Mouse (Mus musculus) CH12.LX (cell line): ENCODE data around the gene Creb5. TPM values are rescaled to one million over a fixed set of nuclear protein-coding genes. Genes with fewer than 3 reads are reported as not detected.

Source experiments
- DNase-seq: peaks from one replicate; pipeline ENCODE4 v3.0.0-alpha.2; 2013; ENCODE audit errors: extremely low read depth
- H3K27ac ChIP-seq: 2 replicates; pipeline ENCODE4 v1.5.1; 2012; ENCODE audit warnings: low read depth, mild to moderate bottlenecking, control low read depth, moderate library complexity; ENCODE audit not compliant: insufficient read depth
- H3K27me3 ChIP-seq: replicated peaks from 2 replicates; pipeline ENCODE3; 2012; ENCODE audit warnings: inconsistent platforms
- H3K36me3 ChIP-seq, 2 experiments: replicated peaks in 1 of 2; 2 replicates each; pipeline versions ENCODE3 to v1.6.1; 2012; ENCODE audit warnings: inconsistent platforms in 1 of 2, low read length in 1 of 2, mild to moderate bottlenecking in 1 of 2, mixed read lengths in 1 of 2, moderate library complexity in 1 of 2; ENCODE audit not compliant: control insufficient read depth in 1 of 2, insufficient read depth in 1 of 2
- H3K4me1 ChIP-seq, 2 experiments: 2 replicates each; pipeline ENCODE4 v1.6.1; 2012; ENCODE audit warnings: inconsistent platforms in 1 of 2, moderate library complexity in 1 of 2; ENCODE audit not compliant: insufficient read depth in 2 of 2, control insufficient read depth in 1 of 2
- H3K4me2 ChIP-seq: 2 replicates; pipeline ENCODE4 v1.6.1; 2012; ENCODE audit warnings: low read depth, mild to moderate bottlenecking, control low read depth; ENCODE audit not compliant: poor library complexity, insufficient read depth, severe bottlenecking
- H3K4me3 ChIP-seq, 3 experiments: fragments of 150-350 bp in 1 of 3; sonication (generic) in 1 of 3; replicated peaks in 1 of 3; 2 replicates each; pipeline versions ENCODE3 to v1.5.1; 2011 to 2012; ENCODE audit warnings: low read depth in 2 of 3, low read length in 2 of 3, mild to moderate bottlenecking in 2 of 3, moderate library complexity in 2 of 3, control low read depth in 1 of 3, improper control_type of control experiment in 1 of 3, inconsistent platforms in 1 of 3, mixed read lengths in 1 of 3; ENCODE audit not compliant: poor library complexity in 1 of 3
- H3K79me2 ChIP-seq: replicated peaks from 2 replicates; pipeline ENCODE4 v1.6.1; 2012; ENCODE audit warnings: mild to moderate bottlenecking, moderate library complexity; ENCODE audit not compliant: control insufficient read depth, poor library complexity, insufficient read depth, severe bottlenecking; ENCODE audit errors: extremely low read depth
- H3K9ac ChIP-seq: 2 replicates; pipeline ENCODE4 v1.6.1; 2012; ENCODE audit warnings: low read depth, mild to moderate bottlenecking, control low read depth, moderate library complexity; ENCODE audit not compliant: insufficient read depth
- H3K9me3 ChIP-seq: replicated peaks from 2 replicates; pipeline ENCODE3; 2012; ENCODE audit warnings: low read length, inconsistent platforms, mixed read lengths
- BHLHE40 ChIP-seq: IDR thresholded peaks from 2 replicates; pipeline ENCODE4 v1.6.1; 2011; ENCODE audit warnings: mild to moderate bottlenecking, low read depth, low read length, improper control_type of control experiment
- CHD1 ChIP-seq: IDR thresholded peaks from 2 replicates; pipeline ENCODE4 v1.6.1; 2012; ENCODE audit warnings: low read depth, low read length, improper control_type of control experiment, inconsistent platforms
- CHD2 ChIP-seq: IDR thresholded peaks from 2 replicates; pipeline ENCODE4 v1.6.1; 2011; ENCODE audit warnings: low read length, improper control_type of control experiment
- CTCF ChIP-seq, 2 experiments: IDR thresholded peaks in 1 of 2; conservative IDR thresholded peaks in 1 of 2; 2 replicates each; pipeline ENCODE4 v1.5.1; 2011 to 2012; ENCODE audit warnings: low read depth in 2 of 2, low read length in 2 of 2, improper control_type of control experiment in 1 of 2, inconsistent platforms in 1 of 2, mild to moderate bottlenecking in 1 of 2, moderate library complexity in 1 of 2
- E2F4 ChIP-seq: IDR thresholded peaks from 2 replicates; pipeline ENCODE4 v1.6.1; 2011; ENCODE audit warnings: low read depth, low read length, improper control_type of control experiment; ENCODE audit not compliant: insufficient replicate concordance
- ELF1 ChIP-seq: IDR thresholded peaks from 2 replicates; pipeline ENCODE4 v1.6.1; 2014; ENCODE audit warnings: low read depth, mild to moderate bottlenecking, inconsistent platforms, low read length, improper control_type of control experiment
- EP300 ChIP-seq: IDR thresholded peaks from 2 replicates; pipeline ENCODE4 v1.6.1; 2011; ENCODE audit warnings: low read length, improper control_type of control experiment
- ETS1 ChIP-seq: conservative IDR thresholded peaks from 2 replicates; pipeline ENCODE4 v1.6.1; 2012; ENCODE audit warnings: low read depth, mild to moderate bottlenecking, inconsistent platforms, low read length, improper control_type of control experiment, moderate library complexity
- GABPA ChIP-seq: IDR thresholded peaks from 2 replicates; pipeline ENCODE4 v1.6.1; 2012; ENCODE audit warnings: low read depth, low read length, improper control_type of control experiment, inconsistent platforms; ENCODE audit not compliant: insufficient replicate concordance
- JUN ChIP-seq: IDR thresholded peaks from 2 replicates; pipeline ENCODE4 v1.6.1; 2011; ENCODE audit warnings: low read depth, mild to moderate bottlenecking, low read length, improper control_type of control experiment, moderate library complexity; ENCODE audit not compliant: insufficient read depth
- MAFK ChIP-seq: IDR thresholded peaks from 2 replicates; pipeline ENCODE4 v1.6.1; 2011; ENCODE audit warnings: low read length, improper control_type of control experiment; ENCODE audit not compliant: insufficient replicate concordance
- MAZ ChIP-seq: IDR thresholded peaks from 2 replicates; pipeline ENCODE4 v1.6.1; 2012; ENCODE audit warnings: low read depth, mild to moderate bottlenecking, inconsistent platforms, low read length, improper control_type of control experiment, moderate library complexity
- MEF2A ChIP-seq: IDR thresholded peaks from 2 replicates; pipeline ENCODE4 v1.6.1; 2014; ENCODE audit warnings: low read depth, mild to moderate bottlenecking, inconsistent platforms, low read length, improper control_type of control experiment, borderline replicate concordance
- MXI1 ChIP-seq: IDR thresholded peaks from 2 replicates; pipeline ENCODE4 v1.6.1; 2011; ENCODE audit warnings: mild to moderate bottlenecking, low read depth, low read length, improper control_type of control experiment
- NRF1 ChIP-seq: IDR thresholded peaks from 2 replicates; pipeline ENCODE4 v1.6.1; 2014; ENCODE audit warnings: low read depth, mild to moderate bottlenecking, inconsistent platforms, low read length, improper control_type of control experiment, moderate library complexity
- POLR2A ChIP-seq: IDR thresholded peaks from 2 replicates; pipeline ENCODE4 v1.6.1; 2011; ENCODE audit warnings: low read depth, mild to moderate bottlenecking, improper control_type of control experiment, low read length
- RCOR1 ChIP-seq: conservative IDR thresholded peaks from 2 replicates; pipeline ENCODE4 v1.6.1; 2012; ENCODE audit warnings: low read depth, mild to moderate bottlenecking, inconsistent platforms, low read length, improper control_type of control experiment
- TCF12 ChIP-seq: IDR thresholded peaks from 2 replicates; pipeline ENCODE4 v1.6.1; 2014; ENCODE audit warnings: low read depth, mild to moderate bottlenecking, inconsistent platforms, low read length, improper control_type of control experiment
- UBTF ChIP-seq: IDR thresholded peaks from 2 replicates; pipeline ENCODE4 v1.6.1; 2012; ENCODE audit warnings: low read depth, mild to moderate bottlenecking, inconsistent platforms, low read length, improper control_type of control experiment, moderate library complexity
- USF1 ChIP-seq: IDR thresholded peaks from 2 replicates; pipeline ENCODE4 v1.6.1; 2014; ENCODE audit warnings: low read depth, mild to moderate bottlenecking, inconsistent platforms, low read length, improper control_type of control experiment
- ZC3H11A ChIP-seq: IDR thresholded peaks from 2 replicates; pipeline ENCODE4 v1.6.1; 2012; ENCODE audit warnings: low read depth, mild to moderate bottlenecking, inconsistent platforms, low read length, improper control_type of control experiment
- dilution Hi-C: fragments of 300-500 bp; cut with MboI; formaldehyde crosslinking; loops from 2 replicates; pipeline ENCODE4 v1.14.3; 2020; ENCODE audit warnings: low sequenced_read_pairs; ENCODE audit not compliant: extremely low pct_unique_long_range_greater_than_20kb, extremely low pct_ligation_motif_present
- in situ Hi-C: fragments of 300-500 bp; cut with MboI; formaldehyde crosslinking; loops from 3 replicates; pipeline ENCODE4 v1.14.3; 2019; ENCODE audit warnings: low sequenced_read_pairs, low pct_ligation_motif_present, low pct_unique_long_range_greater_than_20kb, mixed read lengths
- polyA plus RNA-seq: library from polyadenylated mRNA; unstranded; fragments of >175 nt; gene quantifications from 2 replicates; pipeline ENCODE4 v1.2.1, GENCODE M21; 2012; ENCODE audit warnings: low read depth; ENCODE audit not compliant: insufficient read length
- total RNA-seq, 2 experiments: library from RNA; depleted of rRNA; stranded (reverse); fragments of 300-350 nt in 1 of 2; fragments of >200 nt in 1 of 2; gene quantifications; 2 replicates each; pipeline ENCODE4 v1.2.3; 2012 to 2014

Gene Creb5
- total and polyA plus RNA-seq, 3 experiments = 0.68 to 2.1 (median 0.86) TPM

DNA sequence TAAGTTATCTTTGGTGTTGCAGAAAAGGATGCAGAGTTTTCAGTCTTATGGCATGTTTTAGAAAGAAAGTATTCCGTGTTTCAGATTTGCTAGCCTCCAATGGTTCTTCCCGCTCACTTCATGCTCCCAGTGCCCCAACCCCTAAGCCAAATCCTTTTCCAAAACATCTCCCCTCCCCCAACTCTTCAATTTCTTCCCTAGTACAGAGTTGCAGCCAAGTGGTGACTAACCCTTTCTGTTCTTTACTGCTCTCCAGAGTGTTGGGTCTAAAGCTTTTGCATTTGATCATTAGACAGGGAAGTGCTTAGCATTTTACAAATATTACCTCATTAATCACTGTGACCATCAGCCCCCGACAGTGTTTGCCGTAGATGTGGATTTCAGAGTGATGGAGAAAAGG lies 142.8 kb downstream of the Creb5 start:
- in situ Hi-C loops = no loop called here
- dilution Hi-C loops = no loop called here
- no peak overlapping the region for H3K27ac ChIP-seq

DNA sequence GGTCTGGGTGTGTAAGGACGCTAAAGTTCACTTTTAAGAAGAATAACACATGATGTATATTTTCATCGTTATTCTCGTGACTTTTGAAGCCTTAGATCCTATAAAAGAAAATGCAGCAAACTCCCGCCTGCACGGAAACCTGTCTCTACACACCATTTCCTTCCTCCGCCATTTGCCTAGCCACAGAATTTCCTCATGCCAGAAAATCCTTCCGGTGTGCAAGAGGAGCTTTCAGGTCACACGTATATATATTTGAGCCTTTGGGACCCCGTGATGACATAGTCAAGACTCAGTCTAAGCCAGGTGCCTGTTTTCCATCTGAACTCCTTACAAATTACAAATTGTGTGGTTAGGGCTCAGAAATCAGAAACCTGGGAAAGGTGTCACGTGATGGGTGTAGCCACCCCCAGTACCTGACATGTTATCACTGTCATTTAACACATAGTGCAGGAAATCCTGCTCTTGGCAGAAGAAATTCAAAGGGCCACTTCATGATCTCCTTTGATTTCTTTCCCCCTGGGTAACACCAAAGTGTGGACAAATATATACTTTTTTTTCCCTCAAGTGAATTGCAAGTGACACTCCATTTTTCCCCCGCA lies 158.9 kb downstream of the Creb5 start:
- Histone ChIP-seq H3K4me3 (no peak overlapping the region), H3K27ac (no peak overlapping the region), H3K79me2 (no peaks in the 10 kb centered on the region), H3K9ac (no peak overlapping the region), H3K27me3 (peaks cover 1% of the 10 kb centered on the region), H3K4me1 (peaks cover 6 to 30% of the 10 kb centered on the region in 2 experiments), H3K4me2 (no peak overlapping the region), H3K9me3 (no peaks in the 10 kb centered on the region), H3K36me3 (no peaks in the 10 kb centered on the region)
- DNase-seq = no peak
- dilution Hi-C loops = no loop called here
- TF ChIP-seq ZC3H11A = no peak
- no peak for TF ChIP-seq ETS1
- TF ChIP-seq USF1 = no peak
- TF ChIP-seq MAZ = no peak
- TF ChIP-seq MEF2A = no peak
- no peak for TF ChIP-seq ELF1
- no peak for TF ChIP-seq NRF1
- no peak for TF ChIP-seq EP300
- no peak for TF ChIP-seq JUN
- no peak for TF ChIP-seq POLR2A
- no peak for TF ChIP-seq E2F4
- no peak for TF ChIP-seq CHD1
- TF ChIP-seq BHLHE40 = no peak
- no peak for TF ChIP-seq CTCF (conservative IDR thresholded peaks at IDR 0.05 in 1 of 2, IDR thresholded peaks at IDR 0.05 in 1 of 2; ENCODE audit: low read depth in 2 of 2, low read length in 2 of 2)
- in situ Hi-C loops = no loop called here

More for the DNA sequence above, 142.8 kb downstream of the Creb5 start:
- Histone ChIP-seq H3K4me1 (peaks cover 3 to 5% of the 10 kb centered on the region in 2 experiments; a peak in 1 of 4 replicates), H3K36me3 (no peaks in the 10 kb centered on the region), H3K27me3 (no peaks in the 10 kb centered on the region), H3K9me3 (no peaks in the 10 kb centered on the region), H3K79me2 (no peaks in the 10 kb centered on the region), H3K4me2 (no peak overlapping the region), H3K4me3 (no peak overlapping the region), H3K9ac (no peak overlapping the region)
- TF ChIP-seq EP300 (no peak), TCF12 (no peak), RCOR1 (no peak), CHD2 (no peak), MAFK (no peak), GABPA (no peak), MXI1 (no peak), UBTF (no peak)
- no peak for DNase-seq
